Mouse (Mus musculus): ENCODE data around the gene Ndc80. TPM values are rescaled to one million over a fixed set of nuclear protein-coding genes. Genes with fewer than 3 reads are reported as not detected.
A peak's percentile ranks its signal among the peaks of the same experiment; 100 is the strongest.

The Ndc80 gene
- total and polyA plus RNA-seq, 3 experiments = 24.4 to 44.5 (median 41.8) TPM

- Histone ChIP-seq H3K79me2 (replicated peaks; ENCODE audit: control insufficient read depth, extremely low read depth, insufficient read depth, poor library complexity, severe bottlenecking) (no peaks in the 10 kb centered on the region), H3K27ac (ENCODE audit: insufficient read depth, low read depth) (peak overlapping the region; percentile 86), H3K4me1 (ENCODE audit: control insufficient read depth in 1 of 2, insufficient read depth in 2 of 2) (peaks cover 0 to 29% of the 10 kb centered on the region in 2 experiments; a peak in 3 of 4 replicates), H3K27me3 (replicated peaks) (no peaks in the 10 kb centered on the region), H3K36me3 (replicated peaks in 1 of 2; ENCODE audit: control insufficient read depth in 1 of 2, insufficient read depth in 1 of 2, low read length in 1 of 2) (peaks cover 2% of the 10 kb centered on the region in 2 experiments), H3K4me3 (replicated peaks in 1 of 3; ENCODE audit: low read depth in 2 of 3, low read length in 2 of 3, poor library complexity in 1 of 3) (peak overlapping the region; percentile 35 to 57 (median 53)), H3K9ac (ENCODE audit: insufficient read depth, low read depth) (peak overlapping the region; percentile 70), H3K9me3 (replicated peaks; ENCODE audit: low read length) (peaks cover 16% of the 10 kb centered on the region), H3K4me2 (ENCODE audit: insufficient read depth, low read depth, poor library complexity, severe bottlenecking) (peak overlapping the region; percentile 66)
- in situ Hi-C loops (cut with MboI; ENCODE audit: low pct_ligation_motif_present, low pct_unique_long_range_greater_than_20kb, low sequenced_read_pairs) (no loop called here), dilution Hi-C loops (cut with MboI; ENCODE audit: extremely low pct_ligation_motif_present, extremely low pct_unique_long_range_greater_than_20kb, low sequenced_read_pairs) (no loop called here)
- peak; percentile 74 for DNase-seq (ENCODE audit: extremely low read depth)
- TF ChIP-seq ETS1 (conservative IDR thresholded peaks at IDR 0.05; ENCODE audit: low read depth, low read length) = peak; percentile 84
- peak; percentile 96 for TF ChIP-seq MEF2A (IDR thresholded peaks at IDR 0.05; ENCODE audit: borderline replicate concordance, low read depth, low read length)
- TF ChIP-seq ELF1 (IDR thresholded peaks at IDR 0.05; ENCODE audit: low read depth, low read length) = peak; percentile 13; the same call in 1 of the 2 replicates
- TF ChIP-seq BHLHE40 (IDR thresholded peaks at IDR 0.05; ENCODE audit: low read depth, low read length) = peak; percentile 81
- 0 out of 2 replicates have a peak, but pooled peaks have one; percentile 22 for TF ChIP-seq MAFK (IDR thresholded peaks at IDR 0.05; ENCODE audit: insufficient replicate concordance, low read length)
- TF ChIP-seq PAX5 (IDR thresholded peaks at IDR 0.05; ENCODE audit: low read length) = no peak
- TF ChIP-seq TCF12 (IDR thresholded peaks at IDR 0.05; ENCODE audit: low read depth, low read length) = peak; percentile 60
- peak; percentile 65; the same call in 1 of the 2 replicates for TF ChIP-seq MXI1 (IDR thresholded peaks at IDR 0.05; ENCODE audit: low read depth, low read length)
- peak; percentile 79 for TF ChIP-seq EP300 (IDR thresholded peaks at IDR 0.05; ENCODE audit: low read length)
- TF ChIP-seq HCFC1 (IDR thresholded peaks at IDR 0.05; ENCODE audit: low read depth, low read length) = peak; percentile 9; the same call in 1 of the 2 replicates
- TF ChIP-seq SIN3A (IDR thresholded peaks at IDR 0.05; ENCODE audit: low read length) = no peak
- peak; percentile 95 for TF ChIP-seq IRF4 (IDR thresholded peaks at IDR 0.05; ENCODE audit: low read depth, low read length)
- TF ChIP-seq MAX (IDR thresholded peaks at IDR 0.05; ENCODE audit: low read length) = peak; percentile 42; the same call in 1 of the 2 replicates
- no peak; the same call in 1 of the 2 replicates for TF ChIP-seq UBTF (IDR thresholded peaks at IDR 0.05; ENCODE audit: low read depth, low read length)
- no peak for TF ChIP-seq RCOR1 (conservative IDR thresholded peaks at IDR 0.05; ENCODE audit: low read depth, low read length)
- no peak for TF ChIP-seq JUN (IDR thresholded peaks at IDR 0.05; ENCODE audit: insufficient read depth, low read depth, low read length)
Observed at GRCm38 (mm10) chr17:71485791-71486230, 40.8 kb downstream of the Ndc80 start.

DNA sequence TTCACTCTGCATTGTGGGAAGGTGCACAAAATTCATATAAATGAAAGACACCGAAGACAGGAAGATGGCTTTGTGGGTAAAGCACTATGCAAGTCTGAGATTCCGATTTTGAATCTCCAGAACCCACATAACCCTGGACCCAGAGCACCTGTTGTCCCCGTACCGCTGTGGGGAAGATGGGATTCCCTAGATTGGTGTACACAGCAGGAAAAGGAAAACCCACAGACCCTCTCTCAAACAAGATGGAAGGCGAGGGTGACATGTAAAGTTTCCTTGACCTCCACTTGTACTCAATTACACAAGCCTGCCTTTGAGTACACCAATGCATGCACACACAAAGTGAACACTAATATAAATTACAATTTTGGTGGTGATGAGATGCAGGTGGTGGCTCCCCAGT, 41.9 kb downstream of the Ndc80 start:
- dilution Hi-C loops (cut with MboI; ENCODE audit: extremely low pct_ligation_motif_present, extremely low pct_unique_long_range_greater_than_20kb, low sequenced_read_pairs) (no loop called here), in situ Hi-C loops (cut with MboI; ENCODE audit: low pct_ligation_motif_present, low pct_unique_long_range_greater_than_20kb, low sequenced_read_pairs) (no loop called here)
- H3K9ac ChIP-seq (ENCODE audit: insufficient read depth, low read depth) = 0 out of 2 replicates have a peak overlapping the region, but pooled peaks have one; percentile 70
- peak overlapping the region; percentile 86; the same call in 1 of the 2 replicates for H3K27ac ChIP-seq (ENCODE audit: insufficient read depth, low read depth)
- H3K79me2 ChIP-seq (replicated peaks; ENCODE audit: control insufficient read depth, extremely low read depth, insufficient read depth, poor library complexity, severe bottlenecking) = no peaks in the 10 kb centered on the region
- peaks cover 2% of the 10 kb centered on the region in 2 experiments for H3K36me3 ChIP-seq (replicated peaks in 1 of 2; ENCODE audit: control insufficient read depth in 1 of 2, insufficient read depth in 1 of 2, low read length in 1 of 2)
- H3K9me3 ChIP-seq (replicated peaks; ENCODE audit: low read length) = peaks cover 15% of the 10 kb centered on the region
- DNase-seq (ENCODE audit: extremely low read depth) = no peak
- H3K4me3 ChIP-seq (replicated peaks in 1 of 3; ENCODE audit: low read depth in 2 of 3, low read length in 2 of 3, poor library complexity in 1 of 3) = no peak overlapping the region
- H3K4me1 ChIP-seq (ENCODE audit: control insufficient read depth in 1 of 2, insufficient read depth in 2 of 2) = peaks cover 4 to 34% of the 10 kb centered on the region in 2 experiments; a peak in 3 of 4 replicates
- peak overlapping the region; percentile 66 for H3K4me2 ChIP-seq (ENCODE audit: insufficient read depth, low read depth, poor library complexity, severe bottlenecking)
- no peak for TF ChIP-seq USF1 (IDR thresholded peaks at IDR 0.05; ENCODE audit: low read depth, low read length)
- TF ChIP-seq CHD2 (IDR thresholded peaks at IDR 0.05; ENCODE audit: low read length) = no peak
- TF ChIP-seq SIN3A (IDR thresholded peaks at IDR 0.05; ENCODE audit: low read length) = no peak
- TF ChIP-seq ELF1 (IDR thresholded peaks at IDR 0.05; ENCODE audit: low read depth, low read length) = no peak
- TF ChIP-seq POLR2AphosphoS2 (IDR thresholded peaks at IDR 0.05; ENCODE audit: low read depth, low read length) = no peak
- no peak for TF ChIP-seq POLR2A (IDR thresholded peaks at IDR 0.05; ENCODE audit: low read depth, low read length)
- no peak for TF ChIP-seq UBTF (IDR thresholded peaks at IDR 0.05; ENCODE audit: low read depth, low read length)
- TF ChIP-seq ZKSCAN1 (IDR thresholded peaks at IDR 0.05; ENCODE audit: borderline replicate concordance, low read depth, low read length) = no peak
- TF ChIP-seq KAT2A (IDR thresholded peaks at IDR 0.05; ENCODE audit: insufficient replicate concordance, low read length) = no peak
- TF ChIP-seq MXI1 (IDR thresholded peaks at IDR 0.05; ENCODE audit: low read depth, low read length) = no peak
- TF ChIP-seq CTCF (conservative IDR thresholded peaks at IDR 0.05 in 1 of 2, IDR thresholded peaks at IDR 0.05 in 1 of 2; ENCODE audit: low read depth in 2 of 2, low read length in 2 of 2) = no peak
- TF ChIP-seq ZNF384 (IDR thresholded peaks at IDR 0.05; ENCODE audit: low read depth, low read length) = no peak
- H3K27me3 ChIP-seq (replicated peaks) = no peaks in the 10 kb centered on the region
